Mouse (Mus musculus): ENCODE data around the gene Tjp3.

DNA sequence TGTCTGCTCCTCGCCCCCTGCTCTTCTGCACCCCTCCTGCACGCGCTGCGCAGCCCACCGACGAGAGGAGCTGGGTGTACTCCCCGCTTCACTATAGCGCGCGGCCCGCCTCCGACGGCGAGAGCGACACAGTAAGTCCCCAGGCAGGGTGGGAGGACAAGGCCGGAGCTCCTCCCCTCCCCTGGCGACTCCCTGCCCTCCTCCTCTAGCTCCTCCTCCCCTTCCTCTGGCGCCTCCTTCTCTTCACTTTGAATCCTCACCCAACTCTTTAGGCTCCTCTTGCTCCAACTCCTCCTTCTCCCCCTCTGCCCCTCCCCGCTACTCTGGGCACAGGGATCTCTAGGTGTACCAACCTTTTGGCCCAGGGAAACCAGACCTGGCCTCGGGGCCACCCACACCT is 25.9 kb upstream of the Tjp3 start:
- no peak for TF ChIP-seq POLR2A (IDR thresholded peaks at IDR 0.05; ENCODE audit: insufficient read depth, low read length)
- TF ChIP-seq CTCF (IDR thresholded peaks at IDR 0.05; ENCODE audit: low read depth, low read length): no peak

Data from ES-Bruce4 (cell line).